Mouse (Mus musculus): ENCODE measurements around the gene Il4ra. TPM values are rescaled to one million over a fixed set of nuclear protein-coding genes. Genes with fewer than 3 reads are reported as not detected.

Il4ra gene
- polyA plus RNA-seq, 1 experiment: 22.7 TPM

GRCm38 (mm10) chr7:125607384-125608182, 55.7 kb downstream of the Il4ra start:
- no peak for TF ChIP-seq CTCF (IDR thresholded peaks at IDR 0.05; ENCODE audit: control insufficient read depth, insufficient read depth, insufficient read length)
- no peak for TF ChIP-seq USF1 (IDR thresholded peaks at IDR 0.05; ENCODE audit: low read depth)
- TF ChIP-seq MAX (IDR thresholded peaks at IDR 0.05): no peak
- no peak for TF ChIP-seq FOSL1 (IDR thresholded peaks at IDR 0.05; ENCODE audit: insufficient read depth, low read length, poor library complexity, severe bottlenecking)
- no peak for TF ChIP-seq CEBPB (IDR thresholded peaks at IDR 0.05; ENCODE audit: low read depth)
- TF ChIP-seq MYOG (IDR thresholded peaks at IDR 0.05; ENCODE audit: control insufficient read depth, extremely low read depth, insufficient read length): no peak
- no peak for TF ChIP-seq MYOD1 (IDR thresholded peaks at IDR 0.05; ENCODE audit: control insufficient read depth, insufficient read length, low read depth)

GRCm38 (mm10) chr7:125608183-125608688, 56.3 kb downstream of the Il4ra start:
- Histone ChIP-seq H3K79me2 (ENCODE audit: control insufficient read depth, insufficient read depth) (no peaks in the 10 kb centered on the region), H3K4me3 (ENCODE audit: insufficient read depth, poor library complexity, severe bottlenecking) (no peak overlapping the region), H3K36me3 (ENCODE audit: control insufficient read depth, insufficient read depth) (no peaks in the 10 kb centered on the region), H3ac (ENCODE audit: control insufficient read depth, insufficient read length, low read depth) (no peak overlapping the region), H3K27me3 (ENCODE audit: control insufficient read depth, insufficient read depth, insufficient read length) (no peaks in the 10 kb centered on the region), H3K79me3 (ENCODE audit: low read depth) (no peaks in the 10 kb centered on the region)
- no peak for TF ChIP-seq MYOG (IDR thresholded peaks at IDR 0.05; ENCODE audit: control insufficient read depth, extremely low read depth, insufficient read length)
- no peak for TF ChIP-seq CEBPB (IDR thresholded peaks at IDR 0.05; ENCODE audit: low read depth)
- TF ChIP-seq MYOD1 (IDR thresholded peaks at IDR 0.05; ENCODE audit: control insufficient read depth, insufficient read length, low read depth): no peak
- no peak for TF ChIP-seq CTCF (IDR thresholded peaks at IDR 0.05; ENCODE audit: control insufficient read depth, insufficient read depth, insufficient read length)
- no peak for TF ChIP-seq MAX (IDR thresholded peaks at IDR 0.05)
- TF ChIP-seq USF1 (IDR thresholded peaks at IDR 0.05; ENCODE audit: low read depth): no peak
- no peak for TF ChIP-seq FOSL1 (IDR thresholded peaks at IDR 0.05; ENCODE audit: insufficient read depth, low read length, poor library complexity, severe bottlenecking)

More at GRCm38 (mm10) chr7:125607384-125608182, 55.7 kb downstream of the Il4ra start:
- Histone ChIP-seq H3K27me3 (ENCODE audit: control insufficient read depth, insufficient read depth, insufficient read length) (no peaks in the 10 kb centered on the region), H3K79me2 (ENCODE audit: control insufficient read depth, insufficient read depth) (no peaks in the 10 kb centered on the region), H3K79me3 (ENCODE audit: low read depth) (no peaks in the 10 kb centered on the region), H3ac (ENCODE audit: control insufficient read depth, insufficient read length, low read depth) (no peak overlapping the region), H3K4me3 (ENCODE audit: insufficient read depth, poor library complexity, severe bottlenecking) (no peak overlapping the region), H3K36me3 (ENCODE audit: control insufficient read depth, insufficient read depth) (no peaks in the 10 kb centered on the region)

GRCm38 (mm10) chr7:125613579-125613978, 61.7 kb downstream of the Il4ra start:
- no peak overlapping the region for H3ac ChIP-seq (ENCODE audit: control insufficient read depth, insufficient read length, low read depth)
- TF ChIP-seq MYOD1 (IDR thresholded peaks at IDR 0.05; ENCODE audit: control insufficient read depth, insufficient read length, low read depth) (no peak), MYOG (IDR thresholded peaks at IDR 0.05; ENCODE audit: control insufficient read depth, extremely low read depth, insufficient read length) (no peak), MAX (IDR thresholded peaks at IDR 0.05) (no peak), FOSL1 (IDR thresholded peaks at IDR 0.05; ENCODE audit: insufficient read depth, low read length, poor library complexity, severe bottlenecking) (no peak), CEBPB (IDR thresholded peaks at IDR 0.05; ENCODE audit: low read depth) (no peak), USF1 (IDR thresholded peaks at IDR 0.05; ENCODE audit: low read depth) (no peak), CTCF (IDR thresholded peaks at IDR 0.05; ENCODE audit: control insufficient read depth, insufficient read depth, insufficient read length) (no peak)

DNA sequence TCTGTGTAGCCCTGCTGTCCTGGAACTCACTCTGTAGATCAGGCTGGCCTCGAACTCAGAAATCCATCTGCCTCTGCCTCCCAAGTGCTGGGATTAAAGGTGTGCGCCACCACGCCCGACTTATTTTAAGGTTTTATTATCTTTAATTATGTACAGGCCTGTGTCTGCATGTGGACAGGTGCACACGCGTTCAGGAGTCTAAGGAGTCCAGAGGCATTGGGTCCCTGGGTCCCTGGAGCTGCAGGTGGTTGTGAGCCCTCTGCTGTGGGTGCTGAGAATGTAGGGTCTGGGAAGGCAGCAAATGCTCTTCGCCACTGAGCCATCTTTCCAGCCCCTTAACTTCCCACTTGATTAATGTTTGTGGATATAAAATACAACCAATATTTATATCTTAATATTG, 63.5 kb downstream of the Il4ra start:
- H3K27me3 ChIP-seq (ENCODE audit: control insufficient read depth, insufficient read depth, insufficient read length): no peaks in the 10 kb centered on the region
- H3K4me3 ChIP-seq (ENCODE audit: insufficient read depth, poor library complexity, severe bottlenecking): no peak overlapping the region
- TF ChIP-seq MYOG (IDR thresholded peaks at IDR 0.05; ENCODE audit: control insufficient read depth, extremely low read depth, insufficient read length) (no peak), MAX (IDR thresholded peaks at IDR 0.05) (no peak), MYOD1 (IDR thresholded peaks at IDR 0.05; ENCODE audit: control insufficient read depth, insufficient read length, low read depth) (no peak), CTCF (IDR thresholded peaks at IDR 0.05; ENCODE audit: control insufficient read depth, insufficient read depth, insufficient read length) (no peak), USF1 (IDR thresholded peaks at IDR 0.05; ENCODE audit: low read depth) (no peak), CEBPB (IDR thresholded peaks at IDR 0.05; ENCODE audit: low read depth) (no peak), FOSL1 (IDR thresholded peaks at IDR 0.05; ENCODE audit: insufficient read depth, low read length, poor library complexity, severe bottlenecking) (no peak)
- H3ac ChIP-seq (ENCODE audit: control insufficient read depth, insufficient read length, low read depth): no peak overlapping the region
- H3K79me3 ChIP-seq (ENCODE audit: low read depth): no peaks in the 10 kb centered on the region
- no peaks in the 10 kb centered on the region for H3K79me2 ChIP-seq (ENCODE audit: control insufficient read depth, insufficient read depth)
- H3K36me3 ChIP-seq (ENCODE audit: control insufficient read depth, insufficient read depth): no peaks in the 10 kb centered on the region

More at GRCm38 (mm10) chr7:125613579-125613978, 61.7 kb downstream of the Il4ra start:
- Histone ChIP-seq H3K36me3 (ENCODE audit: control insufficient read depth, insufficient read depth) (no peaks in the 10 kb centered on the region), H3K79me3 (ENCODE audit: low read depth) (no peaks in the 10 kb centered on the region), H3K4me3 (ENCODE audit: insufficient read depth, poor library complexity, severe bottlenecking) (no peak overlapping the region), H3K27me3 (ENCODE audit: control insufficient read depth, insufficient read depth, insufficient read length) (no peaks in the 10 kb centered on the region), H3K79me2 (ENCODE audit: control insufficient read depth, insufficient read depth) (no peaks in the 10 kb centered on the region)

GRCm38 (mm10) chr7:125618016-125618415, 66.1 kb downstream of the Il4ra start:
- no peak overlapping the region for H3K4me3 ChIP-seq (ENCODE audit: insufficient read depth, poor library complexity, severe bottlenecking)
- H3K79me2 ChIP-seq (ENCODE audit: control insufficient read depth, insufficient read depth): no peaks in the 10 kb centered on the region
- no peaks in the 10 kb centered on the region for H3K79me3 ChIP-seq (ENCODE audit: low read depth)
- H3ac ChIP-seq (ENCODE audit: control insufficient read depth, insufficient read length, low read depth): no peak overlapping the region
- no peaks in the 10 kb centered on the region for H3K36me3 ChIP-seq (ENCODE audit: control insufficient read depth, insufficient read depth)
- TF ChIP-seq USF1 (IDR thresholded peaks at IDR 0.05; ENCODE audit: low read depth): no peak
- TF ChIP-seq CEBPB (IDR thresholded peaks at IDR 0.05; ENCODE audit: low read depth): no peak
- TF ChIP-seq MYOD1 (IDR thresholded peaks at IDR 0.05; ENCODE audit: control insufficient read depth, insufficient read length, low read depth): no peak
- TF ChIP-seq MYOG (IDR thresholded peaks at IDR 0.05; ENCODE audit: control insufficient read depth, extremely low read depth, insufficient read length): no peak
- TF ChIP-seq MAX (IDR thresholded peaks at IDR 0.05): no peak
- no peak for TF ChIP-seq FOSL1 (IDR thresholded peaks at IDR 0.05; ENCODE audit: insufficient read depth, low read length, poor library complexity, severe bottlenecking)
- no peak for TF ChIP-seq CTCF (IDR thresholded peaks at IDR 0.05; ENCODE audit: control insufficient read depth, insufficient read depth, insufficient read length)
- H3K27me3 ChIP-seq (ENCODE audit: control insufficient read depth, insufficient read depth, insufficient read length): no peaks in the 10 kb centered on the region
